Mouse (Mus musculus) ES-E14 (cell line): ENCODE measurements at regions not wholly inside any gene's neighbourhood (a gene's known extent, or its start where the extent isn't known, plus 50 kb on each side); places are given as distances from the start of the nearest gene placed in this dataset.

Experiments used
- CHD2 ChIP-seq: IDR thresholded peaks from 2 replicates; pipeline ENCODE4 v1.6.1; 2014; ENCODE audit warnings: mild to moderate bottlenecking, low read depth, low read length, inconsistent platforms
- HCFC1 ChIP-seq: IDR thresholded peaks from 2 replicates; pipeline ENCODE4 v1.6.1; 2012; ENCODE audit warnings: low read length, inconsistent platforms, borderline replicate concordance; ENCODE audit not compliant: insufficient read depth
- MAFK ChIP-seq: IDR thresholded peaks from 2 replicates; pipeline ENCODE4 v1.6.1; 2014; ENCODE audit warnings: mild to moderate bottlenecking, low read depth, low read length, inconsistent platforms; ENCODE audit not compliant: insufficient read depth
- ZC3H11A ChIP-seq: IDR thresholded peaks from 2 replicates; pipeline ENCODE4 v1.6.1; 2012; ENCODE audit warnings: low read depth, mild to moderate bottlenecking, inconsistent platforms, low read length, borderline replicate concordance
- ZNF384 ChIP-seq: IDR thresholded peaks from 2 replicates; pipeline ENCODE4 v1.6.1; 2012; ENCODE audit warnings: low read depth, low read length, inconsistent platforms

GRCm38 (mm10) chr1:71967574-71968104 lies 244.5 kb downstream of the Mreg start:
- TF ChIP-seq ZC3H11A (no peak), MAFK (no peak), ZNF384 (no peak), HCFC1 (no peak), CHD2 (no peak)
